ENCODE assay signal across 21 mouse cellular contexts in genomic region chr7:99892351-99892750, GRCm38 (mm10). TPM values are rescaled to one million over a fixed set of nuclear protein-coding genes. Genes with fewer than 3 reads are reported as not detected.
"Had no signal": no experiment of that assay in that cellular context is flagged by ENCODE, and none has a peak within 500 bp of the region (broad histone marks: within the 10 kb centered on the region; RNA-seq: fewer than 3 reads in every experiment).

No protein-coding gene starts in this region.

- H3K4me2 ChIP-seq: limb, embryonic 12.5 days; limb, embryonic 15.5 days; liver, embryonic 11.5 days; lung, embryonic 15.5 days; midbrain, embryonic 11.5 days; neural tube, embryonic 13.5 days had no signal

- ATAC-seq: liver, postnatal 0 days had no signal

- H3K27ac ChIP-seq: limb, embryonic 12.5 days; limb, embryonic 15.5 days; liver, embryonic 14.5 days; lung, embryonic 15.5 days; neural tube, embryonic 13.5 days had no signal

- H3K9ac ChIP-seq: limb, embryonic 12.5 days; limb, embryonic 15.5 days; liver, embryonic 14.5 days; liver, postnatal 0 days; lung, embryonic 15.5 days; neural tube, embryonic 13.5 days had no signal

- H3K36me3 ChIP-seq: limb, embryonic 12.5 days; limb, embryonic 15.5 days; lung, embryonic 15.5 days; neural tube, embryonic 13.5 days had no signal

- H3K4me3 ChIP-seq: limb, embryonic 12.5 days; limb, embryonic 15.5 days; lung, embryonic 15.5 days; myocyte; neural tube, embryonic 13.5 days had no signal

- H3K9me3 ChIP-seq: limb, embryonic 12.5 days; limb, embryonic 15.5 days; lung, embryonic 15.5 days; neural tube, embryonic 13.5 days had no signal

- DNase-seq: kidney, adult 18-20 months; kidney, adult 9 months; kidney, postnatal 14 days; kidney, postnatal 4 days; left cerebral cortex, postnatal 4 days; liver, postnatal 0 days; lung, postnatal 10 days; lung, postnatal 4 days; midbrain, embryonic 14.5 days; retina, postnatal 1 day; thymus, postnatal 36 days had no signal

- H3K4me1 ChIP-seq: limb, embryonic 12.5 days had no signal

- H3K27me3 ChIP-seq: limb, embryonic 12.5 days; limb, embryonic 15.5 days; lung, embryonic 15.5 days; neural tube, embryonic 13.5 days had no signal

RNA-seq across cellular contexts. Expression of gene Xrra1, which starts 33.4 kb away (rescaled TPM):
- total RNA-seq: neutrophil, adult 5-6 weeks had no signal
- polyA plus RNA-seq: liver, embryonic 14.5 days; small intestine, adult 2 months had no signal
